Mouse (Mus musculus) limb, embryonic 14.5 days (tissue): Measurements from ENCODE around the gene Tob2. TPM values are rescaled to one million over a fixed set of nuclear protein-coding genes. Genes with fewer than 3 reads are reported as not detected.

Experiments
- ATAC-seq: fragments of 200-750 bp; cut with Nextera tagmentation; 2 replicates; pipeline ENCODE4 v1.8.0; 2017; ENCODE audit warnings: low read depth, moderate number of reproducible peaks, moderate TSS enrichment; ENCODE audit not compliant: low FRiP score
- DNase-seq: peaks from one replicate; pipeline ENCODE4 v3.0.0-alpha.2; 2015; ENCODE audit warnings: low spot score
- H3K27ac ChIP-seq: fragments of 300-500 bp; sonication (generic); replicated peaks from 2 replicates; pipeline ENCODE4 v1.5.1; 2014; ENCODE audit warnings: low read depth, mild to moderate bottlenecking, low read length, moderate library complexity, mixed read lengths
- H3K27me3 ChIP-seq: fragments of 300-500 bp; sonication (generic); 2 replicates; pipeline ENCODE4 v1.6.1; 2014; ENCODE audit warnings: low read length, mixed read lengths; ENCODE audit not compliant: control insufficient read depth, insufficient read depth
- H3K36me3 ChIP-seq: fragments of 300-500 bp; sonication (generic); 2 replicates; pipeline ENCODE4 v1.6.1; 2014; ENCODE audit warnings: mild to moderate bottlenecking, low read length, moderate library complexity, mixed read lengths; ENCODE audit not compliant: control insufficient read depth, insufficient read depth
- H3K4me1 ChIP-seq: fragments of 300-500 bp; sonication (generic); 2 replicates; pipeline ENCODE4 v1.6.1; 2014; ENCODE audit warnings: antibody characterized with exemption, low read length, mixed read lengths; ENCODE audit not compliant: control insufficient read depth, insufficient read depth
- H3K4me2 ChIP-seq: fragments of 300-500 bp; sonication (generic); replicated peaks from 2 replicates; pipeline ENCODE4 v1.6.1; 2014; ENCODE audit warnings: low read depth, mild to moderate bottlenecking, low read length, moderate library complexity; ENCODE audit not compliant: severe bottlenecking
- H3K4me3 ChIP-seq: fragments of 300-500 bp; sonication (generic); replicated peaks from 2 replicates; pipeline ENCODE4 v1.5.1; 2014; ENCODE audit warnings: low read length
- H3K9ac ChIP-seq: fragments of 300-500 bp; sonication (generic); 2 replicates; pipeline ENCODE4 v1.6.1; 2014; ENCODE audit warnings: mild to moderate bottlenecking, low read depth, low read length, moderate library complexity; ENCODE audit not compliant: severe bottlenecking
- H3K9me3 ChIP-seq: fragments of 300-500 bp; sonication (generic); 2 replicates; pipeline ENCODE4 v1.6.1; 2016; ENCODE audit warnings: low read length; ENCODE audit not compliant: control insufficient read depth
- POLR2A ChIP-seq: fragments of 200-500 bp; IDR thresholded peaks from 2 replicates; pipeline ENCODE4 v1.8.0; 2012; ENCODE audit warnings: inconsistent platforms, mild to moderate bottlenecking, moderate library complexity, borderline replicate concordance; ENCODE audit not compliant: insufficient read depth, insufficient read length; ENCODE audit errors: extremely low read depth
- WGBS: fragments of 180-500 bp; shearing (Covaris S2); extraction: QIAGEN DNeasy Blood & Tissue Kit; methylation state at CpG from one replicate; pipeline ENCODE4 v1.1.7; 2014; 5-methylcytosine and 5-hydroxymethylcytosine counted together
- polyA plus RNA-seq, 2 experiments: library from polyadenylated mRNA; depleted of rRNA in 1 of 2; stranded (reverse) in 1 of 2; unstranded in 1 of 2; fragments of >200 nt; fragmentation: Nextera tagmentation in 1 of 2; extraction: Ambion mirVana in 1 of 2; gene quantifications; 2 replicates each; pipeline versions ENCODE4 v1.2.1 to v1.2.3; 2012 to 2014

Tob2 gene
- polyA plus RNA-seq, 2 experiments, result 23.4 to 28.1 TPM

DNA sequence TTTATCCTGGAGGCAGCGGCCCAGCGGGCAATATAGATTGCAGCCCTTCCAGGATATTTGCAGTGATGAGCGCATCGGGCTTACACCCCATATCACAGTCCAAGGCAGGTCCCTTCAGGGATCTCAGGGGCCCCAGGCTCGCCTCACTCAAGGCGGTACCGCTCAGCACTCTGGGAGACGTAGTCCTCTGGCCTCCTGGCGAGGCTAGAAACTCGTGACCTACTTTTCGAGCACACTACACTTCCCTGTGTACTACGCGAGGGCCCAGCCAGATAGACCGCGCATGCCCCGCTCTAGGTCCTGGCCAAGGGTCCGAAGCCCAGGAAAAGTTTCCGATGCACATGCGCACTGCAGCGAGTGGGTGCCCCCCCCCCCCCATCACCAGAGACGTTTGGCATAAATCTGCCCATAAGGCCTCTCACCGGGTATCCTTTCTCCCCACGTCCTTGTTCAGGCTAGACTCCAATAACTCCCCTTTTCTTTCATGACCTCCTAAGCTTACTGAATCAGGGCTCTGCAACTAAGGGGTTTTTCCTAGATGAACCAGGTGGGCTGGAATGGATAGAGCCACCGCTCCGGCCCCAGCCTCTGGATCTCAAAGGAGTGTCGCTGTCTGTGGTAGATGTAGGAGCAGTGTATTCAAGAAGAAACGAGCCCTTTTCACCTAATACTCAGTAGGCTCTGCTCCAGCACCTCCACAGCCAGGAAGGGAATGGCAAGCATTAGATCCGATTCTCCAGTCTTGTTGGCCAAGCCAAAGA, 2.4 kb downstream of the Tob2 start:
- Histone ChIP-seq H3K36me3 (peaks cover 26% of the 10 kb centered on the region), H3K9ac (peak overlapping the region; percentile 82), H3K4me3 (peak overlapping the region; percentile 95), H3K4me2 (peak overlapping the region; percentile 95), H3K9me3 (no peaks in the 10 kb centered on the region), H3K27me3 (no peaks in the 10 kb centered on the region), H3K27ac (0 out of 2 replicates have a peak overlapping the region, but pooled peaks have one; percentile 95), H3K4me1 (peaks cover 6% of the 10 kb centered on the region; the same call in 1 of the 2 replicates)
- DNase-seq (peak; percentile 93), ATAC-seq (peak; percentile 80)
- WGBS, result 2% methylated on average over 28 of the region's 28 CpGs
- TF ChIP-seq POLR2A, result no peak

GRCm38 (mm10) chr15:81853081-81853480, 5.5 kb downstream of the Tob2 start:
- no peak for DNase-seq
- TF ChIP-seq POLR2A, result no peak
- Histone ChIP-seq H3K36me3 (peaks cover 54% of the 10 kb centered on the region), H3K27ac (no peak overlapping the region), H3K4me1 (peaks cover 6% of the 10 kb centered on the region; the same call in 1 of the 2 replicates), H3K27me3 (no peaks in the 10 kb centered on the region), H3K9me3 (no peaks in the 10 kb centered on the region), H3K9ac (no peak overlapping the region), H3K4me3 (no peak overlapping the region), H3K4me2 (no peak overlapping the region)
- no peak for ATAC-seq
- 86% methylated on average over 7 of the region's 7 CpGs for WGBS

DNA sequence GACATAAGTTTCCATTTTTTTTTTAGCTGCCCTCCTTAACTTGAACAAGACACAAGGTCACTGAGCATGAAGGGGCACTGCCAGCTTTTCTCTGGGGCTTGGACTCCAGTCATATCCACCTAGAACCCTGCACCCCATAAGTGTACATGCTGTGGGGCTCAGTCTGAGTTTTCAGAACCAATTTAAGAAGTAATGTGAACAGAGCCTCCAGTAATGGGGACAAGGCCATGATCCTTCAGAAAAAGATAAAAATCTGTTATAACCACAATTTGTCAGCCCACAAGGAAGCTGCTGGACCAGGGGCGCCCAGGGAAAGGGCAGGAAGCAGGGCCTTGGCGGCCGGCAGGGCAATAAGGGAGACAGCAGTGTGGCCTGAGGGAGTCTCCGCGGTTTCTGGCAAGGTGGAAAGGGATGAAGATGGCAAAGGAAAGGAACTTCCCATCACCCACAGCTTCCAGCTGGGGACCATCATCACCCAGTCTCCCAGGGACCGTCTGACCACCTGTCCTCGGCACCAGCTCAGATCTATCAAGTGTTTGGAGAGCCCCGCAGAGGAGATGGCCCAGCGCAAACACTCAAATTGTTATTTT, 6.1 kb downstream of the Tob2 start:
- Histone ChIP-seq H3K4me3 (no peak overlapping the region), H3K9ac (no peak overlapping the region), H3K27ac (no peak overlapping the region), H3K4me1 (peaks cover 6% of the 10 kb centered on the region; the same call in 1 of the 2 replicates), H3K36me3 (peaks cover 59% of the 10 kb centered on the region), H3K27me3 (no peaks in the 10 kb centered on the region), H3K9me3 (no peaks in the 10 kb centered on the region), H3K4me2 (no peak overlapping the region)
- no peak for TF ChIP-seq POLR2A
- DNase-seq (no peak), ATAC-seq (no peak)
- WGBS, result 93% methylated on average over 9 of the region's 9 CpGs

GRCm38 (mm10) chr15:81851375-81851774, 7.2 kb downstream of the Tob2 start:
- Histone ChIP-seq H3K36me3 (peaks cover 70% of the 10 kb centered on the region), H3K4me2 (no peak overlapping the region), H3K4me1 (peaks cover 6% of the 10 kb centered on the region; the same call in 1 of the 2 replicates), H3K27me3 (no peaks in the 10 kb centered on the region), H3K27ac (no peak overlapping the region), H3K9me3 (no peaks in the 10 kb centered on the region), H3K9ac (no peak overlapping the region), H3K4me3 (no peak overlapping the region)
- TF ChIP-seq POLR2A, result no peak
- WGBS, result 93% methylated on average over 15 of the region's 15 CpGs
- DNase-seq (no peak), ATAC-seq (no peak)

DNA sequence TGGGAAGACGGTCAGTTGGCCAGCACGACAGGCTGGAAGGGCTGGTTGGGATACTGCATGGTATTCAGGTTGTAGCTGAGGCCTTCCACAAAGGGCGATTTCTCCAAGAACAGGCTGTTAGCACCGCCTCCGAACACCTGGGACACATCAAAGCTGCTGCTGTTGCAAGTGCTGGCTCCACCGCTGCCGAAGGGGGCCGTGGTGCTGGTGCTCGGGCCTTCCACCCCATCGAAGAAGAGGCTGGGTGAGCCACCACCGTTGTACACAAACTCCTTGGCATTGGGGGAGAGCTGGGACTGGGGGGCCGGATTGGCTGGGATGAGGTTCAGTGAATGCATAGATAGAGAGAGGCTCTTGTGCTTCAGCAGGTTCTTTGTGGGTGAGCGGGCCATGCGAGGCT, 7.9 kb downstream of the Tob2 start:
- DNase-seq (no peak), ATAC-seq (no peak)
- no peak overlapping the region for H3K4me3 ChIP-seq
- no peaks in the 10 kb centered on the region for H3K9me3 ChIP-seq
- no peak overlapping the region for H3K4me2 ChIP-seq
- 76% methylated on average over 14 of the region's 14 CpGs for WGBS
- peaks cover 6% of the 10 kb centered on the region; the same call in 1 of the 2 replicates for H3K4me1 ChIP-seq
- no peaks in the 10 kb centered on the region for H3K27me3 ChIP-seq
- H3K27ac ChIP-seq, result no peak overlapping the region
- TF ChIP-seq POLR2A, result no peak
- peaks cover 70% of the 10 kb centered on the region for H3K36me3 ChIP-seq
- no peak overlapping the region for H3K9ac ChIP-seq
